Mouse (Mus musculus) heart, postnatal 10 days (tissue): ENCODE results near the gene Msrb1. TPM values are rescaled to one million over a fixed set of nuclear protein-coding genes. Genes with fewer than 3 reads are reported as not detected.

ENCODE experiments used
- total RNA-seq, 2 experiments: library from RNA; stranded (reverse); gene quantifications; 2 replicates each; pipeline ENCODE4 v1.2.3; 2021

Gene Msrb1
- total RNA-seq, 2 experiments from 2014 or later = 123 to 163 TPM

Other genes with a start within 250 kb of the Msrb1 start
- gene Caskin1, start 248.0 kb upstream of the Msrb1 start, total RNA-seq = under 1 TPM; 0.48 to 0.52 TPM
- gene Traf7, start 208.7 kb upstream of the Msrb1 start, total RNA-seq = 10 to 100 TPM; 75.9 to 77.9 TPM
- under 1 TPM; 0.32 to 0.45 TPM for gene Rab26, start 202.4 kb upstream of the Msrb1 start, total RNA-seq
- 10 to 100 TPM; 60.1 to 72.2 TPM for gene Pkd1, start 186.8 kb upstream of the Msrb1 start, total RNA-seq
- gene Tsc2, start 104.0 kb upstream of the Msrb1 start, total RNA-seq = 10 to 100 TPM; 86.0 to 95.6 TPM
- gene Nthl1, start 104.0 kb upstream of the Msrb1 start, total RNA-seq = 1 to 10 TPM; 3.2 to 3.4 TPM
- 100 to 1,000 TPM; 108 to 133 TPM for gene Slc9a3r2, start 86.3 kb upstream of the Msrb1 start, total RNA-seq
- not detected for gene Npw, start 78.2 kb upstream of the Msrb1 start, total RNA-seq
- gene Zfp598, start 67.0 kb upstream of the Msrb1 start, total RNA-seq = 10 to 100 TPM; 25.1 to 25.4 TPM
- gene Syngr3, start 46.7 kb upstream of the Msrb1 start, total RNA-seq = not detected
- 10 to 100 TPM; 18.9 to 19.8 TPM for gene Gfer, start 40.5 kb upstream of the Msrb1 start, total RNA-seq
- 1 to 10 TPM in 1 of 2 experiments, under 1 TPM in 1; 0.93 to 2.9 TPM for gene Noxo1, start 40.4 kb upstream of the Msrb1 start, total RNA-seq
- gene Tbl3, start 29.0 kb upstream of the Msrb1 start, total RNA-seq = 10 to 100 TPM; 20.8 to 21.5 TPM
- gene Rnf151, start 18.6 kb upstream of the Msrb1 start, total RNA-seq = not detected
- gene Rps2, start 18.5 kb upstream of the Msrb1 start, total RNA-seq = 100 to 1,000 TPM; 730 to 736 TPM
- gene Ndufb10, start 12.2 kb upstream of the Msrb1 start, total RNA-seq = 100 to 1,000 TPM; 845 to 899 TPM
- 10 to 100 TPM; 67.3 to 69.8 TPM for gene Rpl3l, start 8.8 kb upstream of the Msrb1 start, total RNA-seq
- gene Hs3st6, start 16.3 kb downstream of the Msrb1 start, total RNA-seq = not detected
- not detected for gene Meiob, start 67.6 kb downstream of the Msrb1 start, total RNA-seq
- gene Hagh, start 103.5 kb downstream of the Msrb1 start, total RNA-seq = 100 to 1,000 TPM; 110 to 117 TPM
- 10 to 100 TPM; 62.4 to 66.0 TPM for gene Fahd1, start 113.7 kb downstream of the Msrb1 start, total RNA-seq
- 10 to 100 TPM in 1 of 2 experiments, 1 to 10 TPM in 1; 9.9 to 14.0 TPM for gene Igfals, start 129.4 kb downstream of the Msrb1 start, total RNA-seq
- gene Nubp2, start 149.7 kb downstream of the Msrb1 start, total RNA-seq = 10 to 100 TPM; 27.0 to 27.8 TPM
- gene Spsb3, start 150.0 kb downstream of the Msrb1 start, total RNA-seq = 10 to 100 TPM; 41.3 to 45.8 TPM
- gene Eme2, start 158.4 kb downstream of the Msrb1 start, total RNA-seq = 10 to 100 TPM; 17.1 to 23.7 TPM
- 100 to 1,000 TPM; 114 to 116 TPM for gene Mrps34, start 158.5 kb downstream of the Msrb1 start, total RNA-seq
- gene Nme3, start 159.9 kb downstream of the Msrb1 start, total RNA-seq = 10 to 100 TPM; 45.4 to 54.6 TPM
- gene Mapk8ip3, start 200.3 kb downstream of the Msrb1 start, total RNA-seq = 10 to 100 TPM; 64.0 to 66.9 TPM
- 10 to 100 TPM; 19.4 to 22.9 TPM for gene Jpt2, start 224.0 kb downstream of the Msrb1 start, total RNA-seq